Mouse (Mus musculus): ENCODE data around the gene Esrra.

DNA sequence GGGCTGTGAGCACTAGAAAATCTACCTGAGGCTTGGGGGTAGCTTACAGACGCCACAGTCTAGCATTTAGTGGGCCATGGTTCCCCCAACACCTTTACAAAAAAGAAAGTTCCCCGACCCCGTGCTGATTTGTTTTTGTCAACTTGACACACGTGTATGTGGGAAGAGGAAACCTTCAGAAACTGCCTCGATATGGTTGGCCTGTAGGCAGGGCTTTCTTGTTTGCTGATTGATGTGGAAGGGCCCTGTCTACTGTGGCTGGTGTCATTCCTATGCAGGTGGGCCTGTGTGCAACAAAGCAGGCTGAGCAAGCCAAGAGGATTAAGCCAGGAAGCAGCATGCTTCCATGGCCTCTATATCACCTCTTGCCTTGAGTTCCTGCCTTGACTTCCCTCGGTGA lies 8.6 kb downstream of the Esrra start:
- TF ChIP-seq CTCF (IDR thresholded peaks at IDR 0.05): no peak
- no peak for TF ChIP-seq POLR2A (IDR thresholded peaks at IDR 0.05; ENCODE audit: insufficient read depth, low read depth, low read length)
